Mouse (Mus musculus): ENCODE measurements around the gene Pidd1. TPM values are rescaled to one million over a fixed set of nuclear protein-coding genes. Genes with fewer than 3 reads are reported as not detected.
A peak's percentile ranks its signal among the peaks of the same experiment; 100 is the strongest.

Gene Pidd1
- polyA plus RNA-seq, 1 experiment from 2014 or later, result 2.8 TPM

DNA sequence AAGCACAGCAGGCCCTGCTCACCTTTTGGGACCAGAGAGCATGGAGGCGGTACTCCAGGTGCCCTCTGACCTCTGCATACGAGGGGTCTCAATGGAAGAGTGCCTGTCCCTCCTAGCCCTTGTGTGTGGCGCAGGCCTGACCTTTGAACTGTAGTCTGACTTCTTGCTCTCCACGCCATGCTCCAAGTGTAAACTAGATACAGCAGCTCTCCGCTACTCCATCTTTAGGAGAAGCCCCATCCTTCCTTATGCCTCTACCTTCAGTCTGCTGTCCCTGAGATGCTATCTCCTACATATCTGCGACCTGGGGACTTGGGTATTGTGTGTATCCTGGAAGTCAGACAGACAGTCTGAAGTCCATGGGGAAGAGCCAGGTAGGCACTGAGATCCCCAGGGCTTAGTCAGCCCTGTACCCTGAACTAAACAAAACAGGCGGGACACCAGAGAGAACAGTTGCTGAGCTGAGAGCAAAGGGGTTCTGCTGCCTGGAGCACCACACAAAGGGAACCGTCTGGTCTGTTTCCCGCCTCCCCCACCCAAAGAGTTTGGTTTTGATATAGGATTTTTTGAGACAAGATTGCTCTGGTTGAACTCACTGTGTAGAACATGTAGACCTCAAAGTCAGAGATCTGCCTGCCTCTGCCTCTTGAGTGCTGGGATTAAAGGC lies 7.8 kb downstream of the Pidd1 start:
- Histone ChIP-seq H3K4me1 (ENCODE audit: control insufficient read depth, insufficient read depth, low read depth, low read length) (peaks cover 25% of the 10 kb centered on the region), H3K9ac (ENCODE audit: low read depth, low read length) (no peak overlapping the region), H3K27ac (ENCODE audit: low read depth, low read length) (no peak overlapping the region), H3K9me3 (ENCODE audit: control insufficient read depth, low read length) (no peaks in the 10 kb centered on the region), H3K27me3 (replicated peaks; ENCODE audit: control insufficient read depth, insufficient read depth, low read length) (no peaks in the 10 kb centered on the region), H3K36me3 (ENCODE audit: control insufficient read depth, insufficient read depth, low read length) (peaks cover 19% of the 10 kb centered on the region), H3K4me3 (ENCODE audit: low read length) (peak overlapping the region; percentile 62), H3K4me2 (ENCODE audit: low read length) (peak overlapping the region; percentile 87)
- 70% methylated on average over 9 of the region's 9 CpGs for WGBS
- no peak for ATAC-seq

DNA sequence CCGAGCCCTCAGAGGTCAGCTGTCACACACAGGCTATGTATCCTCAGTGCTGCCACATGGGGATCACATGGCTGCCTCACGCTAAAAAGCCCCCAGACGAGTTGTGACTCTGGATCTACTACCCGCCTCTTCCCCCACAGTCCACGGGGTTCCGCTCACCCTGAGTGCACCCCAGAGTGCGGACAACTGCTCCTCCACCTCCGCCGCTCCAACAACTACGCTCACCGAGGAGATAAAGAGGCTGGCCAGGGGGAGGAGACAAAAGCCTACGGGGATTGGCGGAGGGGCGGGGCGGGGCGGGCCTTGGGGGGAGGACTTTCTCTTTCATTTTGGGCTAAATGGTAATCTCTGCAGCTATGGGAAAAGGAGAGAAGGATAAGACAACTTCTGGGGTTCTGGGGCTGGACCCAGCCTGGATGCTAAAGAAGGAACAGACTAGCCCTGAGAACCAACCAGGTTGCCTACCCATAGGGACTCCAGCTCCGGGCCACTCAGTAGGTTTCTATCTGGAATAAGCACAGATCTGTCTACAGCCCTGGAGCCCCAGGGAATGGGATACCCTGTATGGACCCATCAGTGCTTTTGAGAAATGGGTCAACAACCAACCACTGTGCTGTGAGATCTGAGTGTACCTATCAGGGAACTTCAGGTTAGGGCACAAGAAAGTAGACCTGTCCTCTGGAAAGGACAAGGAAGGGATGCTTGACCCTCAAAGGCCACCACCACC lies 8.5 kb downstream of the Pidd1 start:
- Histone ChIP-seq H3K27ac (ENCODE audit: low read depth, low read length) (peak overlapping the region; percentile 75), H3K4me2 (ENCODE audit: low read length) (peak overlapping the region; percentile 80), H3K4me1 (ENCODE audit: control insufficient read depth, insufficient read depth, low read depth, low read length) (peaks cover 25% of the 10 kb centered on the region), H3K4me3 (ENCODE audit: low read length) (peak overlapping the region; percentile 58), H3K9me3 (ENCODE audit: control insufficient read depth, low read length) (no peaks in the 10 kb centered on the region), H3K9ac (ENCODE audit: low read depth, low read length) (peak overlapping the region; percentile 80), H3K27me3 (replicated peaks; ENCODE audit: control insufficient read depth, insufficient read depth, low read length) (no peaks in the 10 kb centered on the region), H3K36me3 (ENCODE audit: control insufficient read depth, insufficient read depth, low read length) (peaks cover 23% of the 10 kb centered on the region)
- ATAC-seq, result no peak
- 4% methylated on average over 17 of the region's 17 CpGs for WGBS

DNA sequence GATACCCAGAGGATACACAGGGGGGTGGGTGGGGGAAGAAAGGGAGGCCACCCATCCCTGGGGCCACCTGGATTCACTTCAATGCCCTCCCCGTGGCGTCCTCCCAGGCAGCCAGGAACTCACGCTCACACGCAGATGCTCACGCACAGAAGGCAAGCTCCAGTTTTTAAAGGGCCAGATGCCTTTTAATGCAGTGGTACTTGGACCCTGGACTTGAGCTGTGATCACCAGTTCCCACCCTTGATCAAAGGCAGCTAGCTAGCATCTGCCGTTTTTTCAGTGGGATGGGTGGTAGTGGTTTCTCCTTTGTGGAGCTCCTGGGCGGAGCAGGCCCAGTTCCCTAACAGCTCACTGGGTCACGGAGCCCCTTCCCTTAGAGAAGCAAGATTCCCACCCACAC lies 9.4 kb downstream of the Pidd1 start:
- Histone ChIP-seq H3K4me1 (ENCODE audit: control insufficient read depth, insufficient read depth, low read depth, low read length) (peaks cover 31% of the 10 kb centered on the region), H3K36me3 (ENCODE audit: control insufficient read depth, insufficient read depth, low read length) (peaks cover 23% of the 10 kb centered on the region)
- ATAC-seq, result peak; percentile 24

DNA sequence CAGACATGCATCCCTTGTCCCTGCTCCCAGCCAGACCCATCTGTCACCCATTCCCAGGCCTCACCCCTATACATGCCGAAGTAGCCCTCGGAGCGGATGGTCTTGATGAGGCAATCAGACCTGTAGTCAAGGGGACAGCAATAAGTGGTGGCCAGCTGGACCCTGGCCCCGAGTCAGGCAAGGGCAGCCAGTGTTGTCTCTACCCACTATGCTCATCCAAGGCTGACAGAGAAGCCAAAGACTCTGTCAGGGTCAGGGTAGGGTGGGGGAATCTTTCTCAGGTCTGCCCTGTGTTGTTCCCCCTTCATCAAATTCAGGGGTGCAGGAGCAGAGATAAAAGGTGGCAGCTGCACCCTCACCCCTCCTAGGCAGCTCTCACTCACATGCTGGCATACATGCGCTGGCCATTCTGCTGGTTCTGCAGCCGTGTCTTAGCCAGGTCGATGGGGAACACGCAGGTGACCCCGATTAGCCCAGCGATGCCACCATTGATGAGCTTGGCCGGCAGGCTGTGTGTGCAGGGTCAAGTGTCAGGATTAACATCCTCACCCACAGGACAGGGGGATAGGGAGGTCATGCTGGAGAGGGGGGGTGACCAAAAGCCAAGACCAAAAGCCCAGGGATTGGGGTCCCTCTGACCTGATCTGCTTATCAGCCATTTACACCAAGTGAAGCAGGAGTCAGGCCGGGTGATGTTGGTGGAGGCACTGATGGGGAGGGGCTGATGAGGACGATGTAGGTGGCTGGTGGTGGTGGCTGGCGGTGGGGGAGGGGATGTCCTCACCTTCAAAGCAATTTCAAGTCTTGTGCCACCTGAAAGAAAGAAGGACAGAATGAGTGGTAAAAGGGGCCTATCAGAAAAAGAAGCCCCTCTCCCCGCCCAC lies 10.1 kb downstream of the Pidd1 start:
- Histone ChIP-seq H3K27me3 (replicated peaks; ENCODE audit: control insufficient read depth, insufficient read depth, low read length) (no peaks in the 10 kb centered on the region), H3K4me3 (ENCODE audit: low read length) (peak overlapping the region; percentile 58), H3K9ac (ENCODE audit: low read depth, low read length) (peak overlapping the region; percentile 80), H3K4me1 (ENCODE audit: control insufficient read depth, insufficient read depth, low read depth, low read length) (peaks cover 33% of the 10 kb centered on the region), H3K36me3 (ENCODE audit: control insufficient read depth, insufficient read depth, low read length) (peaks cover 23% of the 10 kb centered on the region), H3K4me2 (ENCODE audit: low read length) (peak overlapping the region; percentile 80), H3K27ac (ENCODE audit: low read depth, low read length) (peak overlapping the region; percentile 75), H3K9me3 (ENCODE audit: control insufficient read depth, low read length) (no peaks in the 10 kb centered on the region)
- ATAC-seq, result no peak
- WGBS, result 76% methylated on average over 15 of the region's 15 CpGs

More for the DNA sequence above, 9.4 kb downstream of the Pidd1 start:
- H3K9me3 ChIP-seq (ENCODE audit: control insufficient read depth, low read length), result no peaks in the 10 kb centered on the region
- whole genome bisulfite sequencing, result 10% methylated on average over 8 of the region's 8 CpGs
- peak overlapping the region; percentile 80 for H3K9ac ChIP-seq (ENCODE audit: low read depth, low read length)
- peak overlapping the region; percentile 58 for H3K4me3 ChIP-seq (ENCODE audit: low read length)
- no peaks in the 10 kb centered on the region for H3K27me3 ChIP-seq (replicated peaks; ENCODE audit: control insufficient read depth, insufficient read depth, low read length)
- H3K27ac ChIP-seq (ENCODE audit: low read depth, low read length), result peak overlapping the region; percentile 75
- H3K4me2 ChIP-seq (ENCODE audit: low read length), result peak overlapping the region; percentile 80

DNA sequence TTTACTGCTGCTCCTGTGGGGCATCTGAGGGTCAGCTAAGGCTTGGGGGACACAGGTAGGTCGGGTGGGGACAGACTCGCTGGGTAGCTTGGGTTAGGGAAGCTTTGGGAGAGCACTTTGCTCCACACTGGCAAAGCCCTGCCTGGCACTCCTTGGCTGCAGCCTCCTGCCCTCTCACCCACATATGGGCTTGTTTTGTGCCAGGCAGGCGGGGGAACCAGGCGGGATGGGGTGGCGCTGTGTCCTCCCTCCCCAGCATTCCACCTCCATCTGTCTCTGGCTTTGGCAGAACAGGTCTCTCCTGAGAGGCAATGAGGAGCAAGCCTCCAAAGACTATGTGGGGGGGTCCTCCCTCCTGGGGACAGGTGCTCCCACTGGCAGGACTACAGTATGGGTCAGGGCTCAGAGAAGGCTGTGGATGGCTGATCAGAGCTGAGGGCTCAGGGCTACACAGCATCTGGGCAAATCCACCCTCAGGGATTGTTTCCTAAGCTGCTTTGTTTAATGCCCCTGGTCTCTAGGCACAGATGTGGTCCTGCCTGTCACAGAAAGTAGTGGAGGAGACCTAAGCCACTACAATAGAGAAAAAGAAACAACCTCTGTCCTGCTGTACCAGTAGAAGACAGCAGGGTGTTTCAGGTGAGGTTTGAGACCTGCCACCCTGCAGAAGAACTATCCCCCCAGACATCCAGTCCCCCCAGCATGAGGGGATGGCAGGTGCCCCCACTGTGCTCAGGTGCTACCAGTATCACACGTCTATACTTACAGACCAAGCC lies 10.9 kb downstream of the Pidd1 start:
- Histone ChIP-seq H3K9ac (ENCODE audit: low read depth, low read length) (0 out of 2 replicates have a peak overlapping the region, but pooled peaks have one; percentile 23), H3K9me3 (ENCODE audit: control insufficient read depth, low read length) (no peaks in the 10 kb centered on the region), H3K36me3 (ENCODE audit: control insufficient read depth, insufficient read depth, low read length) (peaks cover 23% of the 10 kb centered on the region), H3K27ac (ENCODE audit: low read depth, low read length) (no peak overlapping the region), H3K4me3 (ENCODE audit: low read length) (no peak overlapping the region; the same call in 1 of the 2 replicates), H3K4me1 (ENCODE audit: control insufficient read depth, insufficient read depth, low read depth, low read length) (peaks cover 38% of the 10 kb centered on the region), H3K27me3 (replicated peaks; ENCODE audit: control insufficient read depth, insufficient read depth, low read length) (no peaks in the 10 kb centered on the region), H3K4me2 (ENCODE audit: low read length) (peak overlapping the region; percentile 80)
- ATAC-seq, result no peak
- 83% methylated on average over 6 of the region's 6 CpGs for WGBS

DNA sequence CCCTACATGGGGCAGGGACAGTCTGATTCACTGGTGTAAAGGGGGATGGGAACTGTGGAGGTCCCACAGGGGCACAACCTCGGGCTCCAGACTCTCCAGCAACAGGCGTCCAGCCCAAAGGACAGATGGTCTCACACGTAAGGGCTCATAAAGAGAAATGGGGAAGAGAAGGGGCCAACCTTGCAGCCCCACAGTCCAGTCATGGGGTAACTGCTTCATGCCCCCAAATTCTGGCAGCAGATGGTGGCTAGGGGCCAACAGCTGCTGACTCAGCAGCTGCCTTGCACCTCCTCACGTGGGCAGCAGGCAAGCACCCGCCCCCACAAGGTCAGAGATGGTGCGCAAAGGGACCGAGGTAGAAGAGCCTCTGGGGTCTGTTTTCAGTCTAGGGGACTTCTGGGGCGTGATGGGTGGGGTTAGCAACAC lies 11.6 kb downstream of the Pidd1 start:
- no peak for ATAC-seq
- Histone ChIP-seq H3K27ac (ENCODE audit: low read depth, low read length) (no peak overlapping the region), H3K9ac (ENCODE audit: low read depth, low read length) (no peak overlapping the region), H3K36me3 (ENCODE audit: control insufficient read depth, insufficient read depth, low read length) (peaks cover 26% of the 10 kb centered on the region), H3K4me1 (ENCODE audit: control insufficient read depth, insufficient read depth, low read depth, low read length) (peaks cover 38% of the 10 kb centered on the region), H3K9me3 (ENCODE audit: control insufficient read depth, low read length) (no peaks in the 10 kb centered on the region), H3K27me3 (replicated peaks; ENCODE audit: control insufficient read depth, insufficient read depth, low read length) (no peaks in the 10 kb centered on the region), H3K4me3 (ENCODE audit: low read length) (no peak overlapping the region), H3K4me2 (ENCODE audit: low read length) (no peak overlapping the region)
- WGBS, result 80% methylated on average over 8 of the region's 8 CpGs

DNA sequence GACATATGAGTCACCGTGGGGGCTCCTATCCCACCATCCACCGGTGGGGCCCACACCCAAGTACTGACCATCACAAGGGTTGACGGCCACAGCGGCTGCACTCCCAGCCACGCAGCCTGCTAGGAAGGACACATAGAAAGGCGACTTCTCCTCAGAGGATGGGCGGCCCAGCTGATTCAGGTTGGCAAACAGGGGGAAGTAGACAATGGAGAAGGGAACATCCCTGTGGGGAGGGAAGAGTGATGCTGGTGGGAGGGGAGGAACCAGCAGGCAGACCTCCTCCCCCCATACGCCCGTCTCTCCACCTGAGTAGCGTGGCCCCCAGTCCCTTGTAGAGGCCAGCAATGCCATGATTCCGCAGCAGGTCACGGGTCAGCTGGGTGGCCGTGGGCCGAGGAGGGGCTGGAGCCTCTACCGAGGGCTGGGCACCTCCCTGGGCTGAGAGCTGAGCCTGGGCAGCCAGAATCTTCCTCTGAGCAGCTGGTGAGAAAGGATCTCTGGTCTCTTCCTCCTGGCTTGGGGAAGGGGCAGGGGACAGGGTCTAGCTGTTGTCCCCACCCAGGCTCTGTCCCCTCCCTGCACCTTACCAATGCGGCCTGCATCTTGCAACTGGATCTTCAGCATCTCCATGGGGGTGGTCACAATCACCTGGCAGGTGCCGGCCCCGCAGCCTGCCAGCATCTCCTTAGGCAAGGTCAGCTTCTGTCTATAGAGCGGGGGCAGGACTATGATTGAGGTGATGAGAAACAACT lies 12.2 kb downstream of the Pidd1 start:
- Histone ChIP-seq H3K9ac (ENCODE audit: low read depth, low read length) (no peak overlapping the region), H3K27ac (ENCODE audit: low read depth, low read length) (no peak overlapping the region)
- WGBS, result 92% methylated on average over 16 of the region's 19 CpGs

DNA sequence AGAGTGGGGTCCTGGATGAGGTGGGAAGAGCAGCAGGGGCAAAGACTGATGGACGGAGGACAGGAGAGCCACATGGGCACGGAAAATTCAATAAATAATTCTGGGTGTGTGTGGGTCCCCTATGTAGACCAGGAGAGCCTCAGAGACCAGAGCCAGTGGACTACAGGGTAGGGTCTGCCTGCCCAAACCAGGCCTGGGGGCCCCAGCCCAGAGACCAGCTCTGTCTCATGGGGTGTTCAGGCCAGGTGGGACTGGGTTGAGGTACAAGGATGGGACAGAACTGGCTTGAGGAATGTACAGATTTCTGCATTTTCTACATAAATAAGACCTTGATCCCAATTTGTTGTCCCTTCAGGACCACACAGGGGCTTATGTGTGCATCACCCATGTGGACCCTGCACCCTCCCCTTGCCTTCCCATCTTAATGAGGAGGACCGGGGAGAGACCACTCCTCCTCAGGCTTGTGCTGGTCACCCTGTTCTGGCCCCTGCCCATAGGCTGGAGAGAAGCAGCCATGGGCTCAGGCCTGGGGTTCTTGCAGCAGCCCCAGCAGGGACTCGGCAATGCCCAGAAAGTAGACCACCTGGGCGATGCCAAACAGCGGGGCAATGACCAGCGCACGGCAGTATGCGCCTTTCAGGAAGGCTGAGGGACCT lies 13.1 kb downstream of the Pidd1 start:
- Histone ChIP-seq H3K9me3 (ENCODE audit: control insufficient read depth, low read length) (no peaks in the 10 kb centered on the region), H3K36me3 (ENCODE audit: control insufficient read depth, insufficient read depth, low read length) (peaks cover 31% of the 10 kb centered on the region), H3K4me3 (ENCODE audit: low read length) (no peak overlapping the region), H3K4me1 (ENCODE audit: control insufficient read depth, insufficient read depth, low read depth, low read length) (peaks cover 31% of the 10 kb centered on the region), H3K4me2 (ENCODE audit: low read length) (no peak overlapping the region), H3K27ac (ENCODE audit: low read depth, low read length) (no peak overlapping the region), H3K9ac (ENCODE audit: low read depth, low read length) (no peak overlapping the region), H3K27me3 (replicated peaks; ENCODE audit: control insufficient read depth, insufficient read depth, low read length) (no peaks in the 10 kb centered on the region)
- 95% methylated on average over 9 of the region's 9 CpGs for WGBS
- no peak for ATAC-seq

More for the DNA sequence above, 12.2 kb downstream of the Pidd1 start:
- Histone ChIP-seq H3K4me3 (ENCODE audit: low read length) (no peak overlapping the region), H3K36me3 (ENCODE audit: control insufficient read depth, insufficient read depth, low read length) (peaks cover 28% of the 10 kb centered on the region), H3K4me1 (ENCODE audit: control insufficient read depth, insufficient read depth, low read depth, low read length) (peaks cover 35% of the 10 kb centered on the region), H3K9me3 (ENCODE audit: control insufficient read depth, low read length) (no peaks in the 10 kb centered on the region), H3K4me2 (ENCODE audit: low read length) (no peak overlapping the region), H3K27me3 (replicated peaks; ENCODE audit: control insufficient read depth, insufficient read depth, low read length) (no peaks in the 10 kb centered on the region)
- ATAC-seq, result no peak

Data from hindbrain, embryonic 16.5 days (tissue).